ENCODE assay signal across 2 mouse cellular contexts in the genomic region with DNA sequence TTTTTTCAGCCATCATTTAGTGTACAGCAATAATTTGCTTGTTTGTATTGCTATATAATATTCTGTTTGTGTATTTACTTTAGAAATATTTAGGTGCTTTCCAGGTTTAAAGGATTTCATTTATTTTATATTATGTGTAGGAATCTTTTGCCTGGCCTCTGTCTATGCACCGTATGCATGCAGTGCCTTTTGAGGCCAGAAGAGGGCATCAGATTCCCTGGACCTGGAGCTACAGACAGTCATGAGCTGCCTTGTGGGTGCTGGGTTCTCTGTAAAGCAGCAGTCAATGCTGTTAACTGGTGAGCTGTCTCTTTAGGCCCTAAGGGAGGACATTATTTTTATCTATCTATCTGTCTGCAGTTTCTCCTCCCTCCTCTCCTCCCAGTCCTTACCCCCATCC.
TF ChIP-seq lines count a peak whose summit lies in the region.

No protein-coding gene starts in this region.

TF ChIP-seq in C2C12, 6 proteins besides CTCF, POLR2A, EP300 and RAD21:
- no peak for TF ChIP-seq MYOG (IDR thresholded peaks at IDR 0.05; ENCODE audit: control insufficient read depth, extremely low read depth, insufficient read length)
- TF ChIP-seq FOSL1 (IDR thresholded peaks at IDR 0.05; ENCODE audit: insufficient read depth, low read length, poor library complexity, severe bottlenecking): no peak
- no peak for TF ChIP-seq USF1 (IDR thresholded peaks at IDR 0.05; ENCODE audit: low read depth)
- no peak for TF ChIP-seq MAX (IDR thresholded peaks at IDR 0.05)
- no peak for TF ChIP-seq CEBPB (IDR thresholded peaks at IDR 0.05; ENCODE audit: low read depth)
- no peak for TF ChIP-seq MYOD1 (IDR thresholded peaks at IDR 0.05; ENCODE audit: control insufficient read depth, insufficient read length, low read depth)

TF ChIP-seq in MEL, 35 proteins besides CTCF, POLR2A, EP300 and RAD21 (continued from another document):
- TF ChIP-seq ZC3H11A (IDR thresholded peaks at IDR 0.05; ENCODE audit: low read depth, low read length) (0 out of 2 replicates have a peak, but pooled peaks have one; percentile 45), SMC3 (IDR thresholded peaks at IDR 0.05; ENCODE audit: low read depth, low read length) (peak; percentile 81), NELFE (IDR thresholded peaks at IDR 0.05; ENCODE audit: low read depth, low read length) (no peak), ETS1 (IDR thresholded peaks at IDR 0.05; ENCODE audit: low read depth, low read length) (no peak)
